Mouse (Mus musculus): ENCODE data around the gene Mgat4a. TPM values are rescaled to one million over a fixed set of nuclear protein-coding genes. Genes with fewer than 3 reads are reported as not detected.

Mgat4a gene
- polyA plus RNA-seq, 1 experiment from 2014 or later, result 11.0 TPM

DNA sequence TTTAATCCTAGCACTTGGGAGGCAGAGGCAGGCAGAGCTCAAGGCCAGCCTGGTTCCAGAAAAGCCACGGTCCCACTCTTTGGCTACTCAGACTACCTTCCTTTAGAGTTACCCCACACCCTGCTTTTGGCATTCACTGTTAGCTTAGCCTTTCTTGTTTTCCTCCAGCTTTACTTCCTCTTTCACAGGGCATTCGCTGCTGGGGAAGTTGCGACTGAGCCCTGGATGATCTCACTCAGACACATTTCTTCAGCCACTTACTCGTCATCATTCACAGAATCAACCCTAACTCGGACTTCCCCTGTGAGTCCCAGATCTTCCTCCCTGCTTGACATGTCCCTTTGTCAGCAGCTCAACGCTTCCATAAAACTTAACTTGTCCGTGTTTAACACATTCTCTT, 49.1 kb downstream of the Mgat4a start:
- Histone ChIP-seq H3K36me3 (ENCODE audit: control insufficient read depth, insufficient read depth, low read length) (peaks cover 5% of the 10 kb centered on the region; the same call in 1 of the 2 replicates), H3K4me2 (ENCODE audit: low read length) (no peak overlapping the region), H3K9me3 (ENCODE audit: control insufficient read depth, low read length) (no peaks in the 10 kb centered on the region), H3K4me3 (ENCODE audit: low read length) (no peak overlapping the region), H3K27me3 (replicated peaks; ENCODE audit: control insufficient read depth, insufficient read depth, low read length) (no peaks in the 10 kb centered on the region), H3K4me1 (ENCODE audit: control insufficient read depth, insufficient read depth, low read depth, low read length) (no peaks in the 10 kb centered on the region), H3K27ac (ENCODE audit: low read depth, low read length) (no peak overlapping the region), H3K9ac (ENCODE audit: low read depth, low read length) (no peak overlapping the region)
- no peak for ATAC-seq
- 80% methylated on average over 7 of the region's 7 CpGs for WGBS

DNA sequence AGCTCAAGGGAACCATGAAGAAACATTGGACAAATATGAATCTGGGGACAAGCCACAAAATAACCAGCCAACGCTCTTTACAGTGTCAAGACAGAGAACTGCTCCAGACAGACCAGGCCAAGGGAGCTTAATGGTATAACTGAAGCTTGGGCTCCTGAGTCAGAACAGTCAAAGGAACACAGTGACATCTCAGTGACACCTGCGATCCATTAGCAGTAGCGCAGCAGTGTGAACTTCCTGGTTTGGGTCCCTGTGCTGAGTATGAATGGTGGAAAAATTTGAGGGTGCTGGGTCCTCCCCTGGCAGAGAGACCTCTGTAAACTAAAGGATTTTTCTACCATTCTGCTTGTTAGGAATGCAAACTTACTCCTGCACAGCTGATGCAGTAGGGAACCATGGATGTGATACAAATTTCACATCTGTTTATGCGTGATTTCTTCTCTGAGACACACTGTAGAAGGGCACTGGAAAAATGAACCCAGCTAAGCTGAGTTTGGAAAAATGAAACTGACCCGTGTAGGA, 50.1 kb downstream of the Mgat4a start:
- 92% methylated on average over 5 of the region's 5 CpGs for WGBS
- Histone ChIP-seq H3K4me2 (ENCODE audit: low read length) (no peak overlapping the region), H3K9ac (ENCODE audit: low read depth, low read length) (no peak overlapping the region), H3K36me3 (ENCODE audit: control insufficient read depth, insufficient read depth, low read length) (peaks cover 5% of the 10 kb centered on the region; the same call in 1 of the 2 replicates), H3K9me3 (ENCODE audit: control insufficient read depth, low read length) (no peaks in the 10 kb centered on the region), H3K4me1 (ENCODE audit: control insufficient read depth, insufficient read depth, low read depth, low read length) (no peaks in the 10 kb centered on the region), H3K27ac (ENCODE audit: low read depth, low read length) (no peak overlapping the region), H3K4me3 (ENCODE audit: low read length) (no peak overlapping the region), H3K27me3 (replicated peaks; ENCODE audit: control insufficient read depth, insufficient read depth, low read length) (no peaks in the 10 kb centered on the region)
- no peak for ATAC-seq

DNA sequence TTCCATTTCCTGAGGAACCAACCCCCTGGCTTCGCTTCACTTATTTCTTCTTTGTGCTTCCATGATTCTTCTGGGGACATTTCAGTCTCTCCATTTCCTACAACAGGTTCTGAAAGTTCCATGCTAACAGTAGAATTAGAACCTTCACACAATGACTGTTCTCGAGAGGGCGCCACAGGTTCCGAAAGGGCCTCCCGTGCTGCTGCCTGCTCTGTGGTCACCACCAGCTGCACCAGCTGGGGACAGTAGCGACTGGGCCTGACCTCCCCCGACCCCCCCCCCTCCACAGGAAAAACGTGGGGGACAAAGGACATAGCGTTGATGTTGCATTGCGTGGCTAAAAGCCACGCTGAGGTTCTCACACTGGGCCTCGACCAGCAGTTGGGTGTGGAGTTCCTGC, 52.3 kb downstream of the Mgat4a start:
- Histone ChIP-seq H3K4me1 (ENCODE audit: control insufficient read depth, insufficient read depth, low read depth, low read length) (no peaks in the 10 kb centered on the region), H3K4me2 (ENCODE audit: low read length) (no peak overlapping the region), H3K36me3 (ENCODE audit: control insufficient read depth, insufficient read depth, low read length) (peaks cover 5% of the 10 kb centered on the region; the same call in 1 of the 2 replicates), H3K4me3 (ENCODE audit: low read length) (no peak overlapping the region), H3K27me3 (replicated peaks; ENCODE audit: control insufficient read depth, insufficient read depth, low read length) (no peaks in the 10 kb centered on the region), H3K27ac (ENCODE audit: low read depth, low read length) (no peak overlapping the region), H3K9ac (ENCODE audit: low read depth, low read length) (no peak overlapping the region), H3K9me3 (ENCODE audit: control insufficient read depth, low read length) (no peaks in the 10 kb centered on the region)
- WGBS, result 84% methylated on average over 12 of the region's 12 CpGs
- no peak for ATAC-seq

DNA sequence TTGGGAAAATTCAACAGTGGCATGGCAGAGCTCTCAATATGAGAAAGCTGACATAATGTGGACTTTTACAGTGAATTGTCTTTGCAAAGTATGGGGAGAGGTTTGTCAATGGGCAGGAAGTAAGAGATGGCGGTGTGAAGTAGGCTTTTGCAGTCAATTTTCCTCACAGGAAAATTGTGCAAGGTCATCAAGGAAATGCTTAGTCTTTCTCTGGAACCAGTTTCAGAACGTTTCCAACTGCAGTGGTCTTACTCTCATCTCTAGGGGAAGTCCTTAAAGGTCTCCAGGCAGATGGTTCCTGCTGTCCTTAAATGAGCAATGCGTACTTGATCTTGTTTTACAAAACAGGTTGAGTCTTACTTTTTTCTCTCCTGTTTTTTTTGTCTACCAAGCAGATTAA, 53.8 kb downstream of the Mgat4a start:
- Histone ChIP-seq H3K9me3 (ENCODE audit: control insufficient read depth, low read length) (no peaks in the 10 kb centered on the region), H3K4me3 (ENCODE audit: low read length) (no peak overlapping the region), H3K4me1 (ENCODE audit: control insufficient read depth, insufficient read depth, low read depth, low read length) (no peaks in the 10 kb centered on the region), H3K9ac (ENCODE audit: low read depth, low read length) (no peak overlapping the region), H3K27ac (ENCODE audit: low read depth, low read length) (no peak overlapping the region), H3K36me3 (ENCODE audit: control insufficient read depth, insufficient read depth, low read length) (peaks cover 5% of the 10 kb centered on the region; the same call in 1 of the 2 replicates), H3K4me2 (ENCODE audit: low read length) (no peak overlapping the region), H3K27me3 (replicated peaks; ENCODE audit: control insufficient read depth, insufficient read depth, low read length) (no peaks in the 10 kb centered on the region)
- ATAC-seq, result no peak
- 79% methylated on average over 3 of the region's 3 CpGs for WGBS

DNA sequence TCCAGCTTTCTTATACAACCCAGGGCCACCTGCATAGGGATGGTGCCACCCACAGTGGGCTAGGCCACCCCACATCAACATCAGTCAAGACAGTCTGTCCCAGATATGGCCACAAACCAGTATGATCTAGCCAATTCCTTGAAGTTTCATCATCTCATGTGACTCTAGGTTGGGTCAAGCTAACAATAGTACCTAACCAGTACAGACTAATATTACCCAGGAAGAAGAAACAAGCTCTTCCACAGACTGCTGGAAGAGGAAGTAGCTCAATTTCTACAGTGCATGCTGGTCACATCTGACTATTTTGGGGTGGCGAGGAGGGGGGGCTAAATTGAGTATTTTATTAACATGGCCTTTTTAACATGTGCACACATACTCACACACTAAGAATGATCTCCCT, 54.4 kb downstream of the Mgat4a start:
- Histone ChIP-seq H3K4me1 (ENCODE audit: control insufficient read depth, insufficient read depth, low read depth, low read length) (no peaks in the 10 kb centered on the region), H3K9me3 (ENCODE audit: control insufficient read depth, low read length) (no peaks in the 10 kb centered on the region), H3K36me3 (ENCODE audit: control insufficient read depth, insufficient read depth, low read length) (peaks cover 5% of the 10 kb centered on the region; the same call in 1 of the 2 replicates), H3K27ac (ENCODE audit: low read depth, low read length) (no peak overlapping the region), H3K4me3 (ENCODE audit: low read length) (no peak overlapping the region), H3K27me3 (replicated peaks; ENCODE audit: control insufficient read depth, insufficient read depth, low read length) (no peaks in the 10 kb centered on the region), H3K9ac (ENCODE audit: low read depth, low read length) (no peak overlapping the region), H3K4me2 (ENCODE audit: low read length) (no peak overlapping the region)
- no peak for ATAC-seq
- 89% methylated on average over 1 of the region's 1 CpGs for WGBS

DNA sequence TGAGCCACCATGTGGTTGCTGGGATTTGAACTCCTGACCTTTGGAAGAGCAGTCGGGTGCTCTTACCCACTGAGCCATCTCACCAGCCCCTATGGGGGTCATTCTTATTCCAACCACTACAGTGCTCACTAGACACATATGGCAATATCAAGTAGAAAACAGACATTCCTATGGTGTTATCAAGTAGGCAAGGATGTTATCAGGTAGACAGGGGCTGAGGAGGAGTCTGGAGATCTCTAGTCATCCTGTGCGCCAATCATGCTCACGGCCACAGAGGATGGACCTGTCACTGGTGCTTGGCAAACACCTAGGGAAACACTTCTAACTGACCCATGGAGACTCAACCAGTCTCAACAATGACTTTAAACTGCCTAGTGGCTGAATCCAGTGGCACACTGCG, 56.2 kb downstream of the Mgat4a start:
- Histone ChIP-seq H3K27me3 (replicated peaks; ENCODE audit: control insufficient read depth, insufficient read depth, low read length) (no peaks in the 10 kb centered on the region), H3K36me3 (ENCODE audit: control insufficient read depth, insufficient read depth, low read length) (peaks cover 5% of the 10 kb centered on the region; the same call in 1 of the 2 replicates), H3K4me3 (ENCODE audit: low read length) (no peak overlapping the region), H3K4me1 (ENCODE audit: control insufficient read depth, insufficient read depth, low read depth, low read length) (no peaks in the 10 kb centered on the region), H3K9ac (ENCODE audit: low read depth, low read length) (no peak overlapping the region), H3K9me3 (ENCODE audit: control insufficient read depth, low read length) (no peaks in the 10 kb centered on the region), H3K4me2 (ENCODE audit: low read length) (no peak overlapping the region), H3K27ac (ENCODE audit: low read depth, low read length) (no peak overlapping the region)
- ATAC-seq, result no peak
- 91% methylated on average over 4 of the region's 4 CpGs for WGBS

DNA sequence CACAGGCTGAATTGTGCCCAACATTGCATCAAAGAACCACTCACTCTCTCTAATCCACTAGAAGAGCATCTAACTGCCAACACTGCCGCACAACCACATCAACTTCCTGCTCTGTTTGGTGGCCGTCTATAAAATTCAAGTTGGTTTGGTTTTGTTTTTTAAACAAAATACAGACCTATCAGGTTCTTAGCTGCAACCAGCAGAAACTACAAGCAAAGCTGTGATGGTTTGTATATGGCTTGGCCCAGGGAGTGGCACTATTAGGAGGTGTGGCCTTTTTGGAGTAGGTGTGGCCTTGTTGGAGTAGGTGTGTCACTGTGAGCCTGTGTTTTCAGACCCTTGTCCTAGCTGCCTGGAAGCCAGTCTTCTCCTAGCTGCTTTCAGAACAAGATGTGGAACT, 59.5 kb downstream of the Mgat4a start:
- H3K4me3 ChIP-seq (ENCODE audit: low read length), result no peak overlapping the region
- H3K4me1 ChIP-seq (ENCODE audit: control insufficient read depth, insufficient read depth, low read depth, low read length), result no peaks in the 10 kb centered on the region; the same call in 1 of the 2 replicates
- H3K27me3 ChIP-seq (replicated peaks; ENCODE audit: control insufficient read depth, insufficient read depth, low read length), result no peaks in the 10 kb centered on the region
- no peaks in the 10 kb centered on the region for H3K36me3 ChIP-seq (ENCODE audit: control insufficient read depth, insufficient read depth, low read length)
- no peak overlapping the region for H3K9ac ChIP-seq (ENCODE audit: low read depth, low read length)
- no peak for ATAC-seq
- no peak overlapping the region for H3K27ac ChIP-seq (ENCODE audit: low read depth, low read length)
- 96% methylated on average over 2 of the region's 2 CpGs for WGBS
- no peaks in the 10 kb centered on the region for H3K9me3 ChIP-seq (ENCODE audit: control insufficient read depth, low read length)
- H3K4me2 ChIP-seq (ENCODE audit: low read length), result no peak overlapping the region

DNA sequence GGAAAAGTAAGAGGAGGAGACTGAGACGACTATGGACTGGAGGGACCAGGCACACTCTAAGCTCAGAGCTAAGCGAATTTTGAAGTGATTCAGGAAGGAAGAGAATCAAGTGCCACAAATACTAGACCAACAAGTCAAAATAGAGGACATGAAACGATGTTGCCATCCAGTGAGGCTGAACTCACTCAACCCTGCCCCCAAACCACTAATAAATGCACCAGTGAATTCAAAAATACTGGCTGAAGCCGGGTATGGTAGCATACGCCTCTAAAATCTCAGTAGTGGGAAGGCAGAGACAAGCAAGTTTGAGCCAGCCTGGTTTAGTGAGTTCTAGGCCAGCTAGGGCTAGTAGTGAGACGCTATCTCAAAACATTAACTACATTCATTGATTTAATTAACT, 60.1 kb downstream of the Mgat4a start:
- Histone ChIP-seq H3K4me2 (ENCODE audit: low read length) (no peak overlapping the region), H3K9ac (ENCODE audit: low read depth, low read length) (no peak overlapping the region), H3K36me3 (ENCODE audit: control insufficient read depth, insufficient read depth, low read length) (no peaks in the 10 kb centered on the region), H3K4me3 (ENCODE audit: low read length) (no peak overlapping the region), H3K27me3 (replicated peaks; ENCODE audit: control insufficient read depth, insufficient read depth, low read length) (no peaks in the 10 kb centered on the region), H3K4me1 (ENCODE audit: control insufficient read depth, insufficient read depth, low read depth, low read length) (no peaks in the 10 kb centered on the region; the same call in 1 of the 2 replicates), H3K27ac (ENCODE audit: low read depth, low read length) (no peak overlapping the region), H3K9me3 (ENCODE audit: control insufficient read depth, low read length) (no peaks in the 10 kb centered on the region)
- no peak for ATAC-seq
- 92% methylated on average over 6 of the region's 6 CpGs for WGBS

DNA sequence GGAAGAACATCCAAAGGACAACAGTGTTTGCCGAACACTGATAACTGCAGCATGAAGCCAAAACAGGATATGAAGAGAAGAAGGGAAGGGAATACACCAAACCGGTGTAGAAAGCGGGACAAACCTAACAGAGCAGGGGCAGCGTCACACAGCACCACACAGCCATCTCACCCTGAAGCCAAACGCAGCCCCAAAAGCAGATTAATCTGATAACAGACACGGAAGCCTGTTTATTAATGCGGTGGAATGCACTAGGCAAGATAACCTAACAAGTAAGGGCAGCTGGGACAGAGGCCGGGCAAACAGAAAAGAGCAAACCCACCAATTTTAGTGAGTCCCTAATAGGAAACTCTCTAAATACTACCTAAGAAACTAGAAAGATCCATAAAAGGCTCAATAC, 61.1 kb downstream of the Mgat4a start:
- ATAC-seq, result no peak
- WGBS, result 89% methylated on average over 8 of the region's 8 CpGs
- no peaks in the 10 kb centered on the region for H3K36me3 ChIP-seq (ENCODE audit: control insufficient read depth, insufficient read depth, low read length)
- H3K4me1 ChIP-seq (ENCODE audit: control insufficient read depth, insufficient read depth, low read depth, low read length), result no peaks in the 10 kb centered on the region; the same call in 1 of the 2 replicates
- H3K27me3 ChIP-seq (replicated peaks; ENCODE audit: control insufficient read depth, insufficient read depth, low read length), result no peaks in the 10 kb centered on the region
- no peak overlapping the region for H3K9ac ChIP-seq (ENCODE audit: low read depth, low read length)
- no peak overlapping the region for H3K4me3 ChIP-seq (ENCODE audit: low read length)
- no peak overlapping the region for H3K27ac ChIP-seq (ENCODE audit: low read depth, low read length)
- H3K4me2 ChIP-seq (ENCODE audit: low read length), result no peak overlapping the region
- no peaks in the 10 kb centered on the region for H3K9me3 ChIP-seq (ENCODE audit: control insufficient read depth, low read length)

DNA sequence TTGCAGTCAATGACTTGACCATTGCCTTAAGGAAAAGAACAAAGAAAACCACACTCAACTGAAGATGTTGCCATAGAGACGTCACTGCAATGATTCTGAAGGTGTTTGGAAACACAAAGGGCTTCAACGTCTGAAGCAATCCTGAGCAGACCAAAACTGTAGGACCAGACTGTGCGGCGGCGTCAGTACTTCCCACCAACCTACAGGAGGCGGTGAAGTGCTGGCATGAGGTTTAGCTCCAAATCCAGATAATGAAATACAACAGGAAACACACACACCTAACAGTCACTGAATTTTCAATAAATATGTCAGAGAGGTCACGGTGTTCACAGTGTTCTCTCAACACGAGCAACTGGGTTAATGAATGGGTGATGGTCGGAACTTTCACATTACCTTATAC, 61.7 kb downstream of the Mgat4a start:
- Histone ChIP-seq H3K27ac (ENCODE audit: low read depth, low read length) (no peak overlapping the region), H3K4me1 (ENCODE audit: control insufficient read depth, insufficient read depth, low read depth, low read length) (no peaks in the 10 kb centered on the region; the same call in 1 of the 2 replicates), H3K9ac (ENCODE audit: low read depth, low read length) (no peak overlapping the region), H3K4me2 (ENCODE audit: low read length) (no peak overlapping the region), H3K36me3 (ENCODE audit: control insufficient read depth, insufficient read depth, low read length) (no peaks in the 10 kb centered on the region), H3K4me3 (ENCODE audit: low read length) (no peak overlapping the region), H3K9me3 (ENCODE audit: control insufficient read depth, low read length) (no peaks in the 10 kb centered on the region), H3K27me3 (replicated peaks; ENCODE audit: control insufficient read depth, insufficient read depth, low read length) (no peaks in the 10 kb centered on the region)
- 72% methylated on average over 9 of the region's 9 CpGs for WGBS
- ATAC-seq, result no peak
